Mouse (Mus musculus) spleen, adult 18-20 months (tissue): ENCODE results near the gene AI467606.

ENCODE experiments used
- DNase-seq, 2 experiments: peaks; one replicate each; pipeline ENCODE4 v3.0.0; 2022; ENCODE audit warnings: mixed read lengths in 2 of 2

AI467606 gene

DNA sequence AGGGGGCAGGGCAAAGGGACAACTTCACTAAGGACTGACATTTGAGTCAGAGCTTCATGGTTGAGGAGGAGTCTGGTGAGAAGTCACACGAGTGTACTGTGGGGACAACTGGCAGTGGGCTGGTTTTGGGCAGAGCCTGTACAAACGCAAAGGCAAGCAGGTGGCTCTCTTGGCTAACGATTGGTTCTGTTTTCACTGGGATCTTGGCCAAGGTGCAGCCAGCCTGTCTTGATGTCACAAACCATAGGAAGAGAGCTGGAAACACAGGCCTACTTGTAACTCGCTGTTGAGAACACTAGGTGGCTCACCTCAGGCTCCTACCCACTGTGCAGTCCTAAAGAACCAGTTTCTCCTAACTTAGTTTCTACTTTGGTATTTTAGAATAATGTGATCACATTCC is 38.5 kb downstream of the AI467606 start:
- no peak for DNase-seq

DNA sequence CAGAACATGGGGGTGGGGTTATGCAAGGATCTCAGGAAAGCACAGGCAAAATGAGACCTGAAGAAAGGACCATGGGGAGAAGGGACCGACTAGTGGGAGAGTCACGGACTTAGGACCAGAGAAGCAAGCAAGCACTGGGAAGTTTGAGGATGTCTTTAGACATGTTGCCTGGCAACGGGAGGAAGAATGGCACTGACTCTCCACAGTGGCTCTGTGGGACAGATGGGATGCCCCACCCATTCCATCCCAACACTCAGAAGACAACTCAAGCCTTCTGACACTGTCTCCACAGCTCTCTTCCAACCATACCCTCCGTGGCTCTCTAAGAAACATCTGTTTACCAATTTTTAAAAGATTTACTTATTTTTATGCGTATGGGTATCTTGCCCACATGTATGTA is 42.0 kb downstream of the AI467606 start:
- DNase-seq, result no peak

DNA sequence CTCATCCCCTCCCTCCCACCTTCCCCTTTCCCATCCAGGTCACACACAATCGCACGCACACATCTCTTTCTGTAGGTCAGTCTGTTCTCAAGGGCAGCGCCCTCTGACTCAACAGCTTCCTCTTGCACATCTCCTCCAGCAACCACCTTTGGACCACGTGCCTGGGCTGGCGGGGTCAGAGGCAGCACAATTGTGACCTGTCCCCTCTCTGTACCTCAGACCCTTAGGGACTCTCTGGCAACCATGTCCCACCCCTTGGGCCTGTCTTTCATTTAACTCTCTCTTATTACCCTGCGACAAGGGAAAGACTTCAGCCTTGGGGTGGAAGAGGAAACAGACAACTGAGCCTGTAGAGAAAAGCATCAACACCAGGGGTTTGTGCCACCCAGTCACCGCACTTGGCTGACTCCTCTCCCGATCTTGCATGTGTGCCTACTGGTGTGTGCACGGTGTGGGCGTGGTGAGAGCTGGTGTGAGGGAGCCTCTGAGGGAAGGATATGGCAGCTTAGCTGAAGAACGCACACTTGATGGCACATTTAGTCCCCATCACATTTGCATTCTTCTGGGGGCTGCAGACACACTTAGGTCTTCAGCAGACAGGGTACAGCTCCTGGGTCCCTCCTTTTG is 43.8 kb downstream of the AI467606 start:
- peak; percentile 58 to 65 for DNase-seq

DNA sequence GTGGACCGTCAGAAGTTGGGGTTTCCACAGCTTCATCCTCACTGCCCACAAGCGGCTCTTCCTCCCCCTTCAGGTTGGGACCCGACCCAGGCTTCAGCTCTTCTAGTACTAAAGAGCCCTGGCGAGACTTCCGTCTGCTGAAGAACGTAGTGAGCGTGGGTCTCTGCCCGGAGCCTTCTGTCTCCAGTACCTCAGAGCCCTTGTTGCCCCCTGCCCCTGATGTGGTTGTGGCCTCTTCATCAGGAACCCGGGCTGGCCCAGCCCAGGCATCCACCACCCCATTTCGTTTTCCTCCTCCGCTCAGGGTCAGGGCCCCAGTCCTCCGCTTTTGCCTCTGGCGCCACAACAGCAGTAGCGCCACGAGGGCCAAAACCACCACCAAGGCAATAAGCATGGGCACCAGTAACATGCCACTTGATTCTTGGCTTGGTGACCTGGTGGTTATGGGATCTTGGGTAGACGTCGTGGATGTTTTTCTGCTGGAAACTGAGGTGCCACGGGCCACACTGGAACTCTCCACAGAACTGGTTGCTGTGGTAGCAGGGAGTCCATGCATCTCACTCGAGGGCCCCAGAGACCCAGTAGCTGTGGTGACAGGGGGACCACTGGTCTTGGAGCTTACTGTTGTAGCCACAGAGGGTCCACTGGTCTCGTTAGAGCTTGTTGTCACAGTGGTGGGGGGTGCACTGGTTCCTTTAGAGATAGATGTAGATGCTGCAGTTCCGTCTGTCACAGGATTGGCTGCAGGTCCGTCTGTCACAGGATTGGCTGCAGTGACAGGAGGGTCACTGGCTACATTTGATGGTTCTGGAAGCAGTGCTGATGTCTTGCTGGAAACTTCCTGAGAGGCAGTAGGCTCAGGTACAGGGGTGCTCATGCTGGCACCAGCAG is 45.3 kb downstream of the AI467606 start:
- DNase-seq, result peak in 1 of 2 experiments; percentile 36

DNA sequence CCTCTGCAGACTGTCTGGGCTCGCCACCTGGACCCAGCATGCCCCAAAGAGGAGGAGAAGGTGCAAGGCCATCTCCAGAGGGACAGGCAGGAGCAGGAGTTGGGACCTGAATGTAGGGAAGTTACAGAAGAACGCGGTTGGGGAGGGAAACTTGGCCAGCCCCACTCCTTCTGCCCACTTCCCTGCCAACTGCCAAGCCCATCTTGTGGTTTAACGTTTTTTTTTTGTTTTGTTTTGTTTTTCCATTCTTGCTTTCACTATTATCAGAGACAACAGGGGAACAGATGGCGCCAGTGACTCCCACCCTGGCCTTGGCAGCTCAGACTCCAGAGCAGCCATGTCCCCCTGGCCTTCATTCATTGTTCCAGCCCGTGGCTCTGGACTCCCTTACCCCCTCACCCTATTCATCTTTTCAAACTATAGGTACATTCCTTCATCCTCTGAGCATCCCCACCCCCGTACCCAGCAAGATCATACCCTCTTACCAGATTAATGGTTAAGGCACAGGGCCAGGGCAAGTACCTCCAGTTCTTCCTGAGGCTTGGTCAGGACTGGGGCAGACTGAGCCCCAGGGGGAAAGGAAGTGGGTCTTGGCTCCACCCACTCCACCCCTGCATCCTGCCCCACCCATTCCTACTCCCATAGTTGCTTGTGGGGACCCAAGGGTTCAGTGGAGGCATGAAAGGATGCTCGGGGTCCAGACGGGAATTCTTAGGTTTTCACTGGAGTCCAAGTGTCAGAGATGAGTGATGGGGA is 46.3 kb downstream of the AI467606 start, which contains the start of gene Spn:
TSS of gene Spn (minus strand) at position 562 of the 756 bp plus-strand sequence.
- peak; percentile 42 to 44 for DNase-seq

DNA sequence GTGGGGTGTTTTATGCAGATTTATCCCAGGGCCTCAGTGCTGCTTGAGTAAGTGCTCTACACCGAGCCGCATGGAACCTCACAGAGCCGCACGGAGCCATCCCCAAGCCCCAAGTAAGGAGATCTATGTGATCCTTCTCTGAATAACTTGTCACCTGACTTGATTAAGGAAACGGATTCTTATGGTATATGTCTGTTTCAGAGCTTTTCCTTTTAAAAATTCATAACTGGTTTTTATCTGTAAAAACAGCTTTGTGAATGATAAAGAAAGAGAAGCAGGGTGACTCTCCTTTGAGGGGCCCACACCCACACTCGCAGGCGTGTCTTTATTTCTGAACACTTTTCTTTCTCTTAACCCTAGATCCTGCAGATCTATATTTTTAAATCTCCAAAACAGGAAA is 47.9 kb downstream of the AI467606 start:
- DNase-seq, result no peak

DNA sequence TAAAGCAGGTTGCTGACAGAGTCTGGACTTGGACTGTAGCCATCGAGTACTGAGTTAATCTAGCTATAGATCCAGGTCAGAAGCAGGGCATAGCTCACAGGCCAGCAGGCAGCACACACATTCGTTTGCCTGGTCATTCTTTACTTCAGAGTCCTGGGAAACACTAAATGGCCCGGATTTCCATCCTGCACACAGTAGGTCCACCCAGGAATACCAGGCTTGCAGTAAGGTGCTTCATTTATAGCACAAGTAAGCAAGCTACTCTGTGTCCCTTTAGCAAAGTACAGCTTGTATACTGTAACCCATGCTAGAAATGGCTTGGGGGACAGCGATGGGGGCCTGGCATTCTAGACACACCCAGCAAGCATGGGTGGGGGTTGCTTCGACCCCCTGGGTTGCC is 48.4 kb downstream of the AI467606 start:
- no peak for DNase-seq

DNA sequence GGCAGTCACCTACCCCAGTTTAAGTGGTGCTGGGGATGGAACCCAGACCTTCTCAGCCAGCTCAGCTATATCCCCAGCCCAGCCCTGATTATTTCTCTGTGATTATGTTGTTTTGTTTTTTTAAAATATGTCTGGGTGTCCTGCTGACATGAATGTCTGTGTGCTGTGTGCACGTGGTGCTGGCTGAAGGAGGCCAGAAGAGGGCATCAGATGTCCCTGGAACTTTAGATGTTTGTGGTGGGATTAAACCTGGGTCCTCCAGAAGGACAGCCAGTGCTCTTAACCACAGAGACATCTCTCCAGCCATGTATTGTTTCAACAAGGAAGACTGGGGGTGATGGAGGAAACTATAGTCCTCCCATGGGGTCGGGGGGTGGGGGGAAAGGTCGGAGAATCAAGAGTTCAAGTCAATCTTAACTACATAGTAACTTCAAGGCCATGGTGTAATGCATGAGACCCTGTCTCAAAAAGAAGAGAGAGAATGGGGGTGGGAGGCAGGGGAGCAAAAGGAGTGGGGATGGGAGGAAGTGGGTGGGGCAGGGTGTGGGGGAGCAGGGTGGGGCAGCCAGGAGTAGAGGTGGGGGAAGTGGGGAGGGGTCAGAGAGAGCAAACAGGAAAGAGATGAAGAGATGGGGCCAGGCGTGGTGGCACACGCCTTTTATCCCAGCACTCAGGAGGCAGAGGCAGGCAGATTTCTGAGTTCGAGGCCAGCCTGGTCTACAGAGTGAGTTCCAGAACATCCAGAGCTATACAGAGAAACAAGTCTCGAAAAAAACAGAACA is 49.7 kb downstream of the AI467606 start:
- no peak for DNase-seq

DNA sequence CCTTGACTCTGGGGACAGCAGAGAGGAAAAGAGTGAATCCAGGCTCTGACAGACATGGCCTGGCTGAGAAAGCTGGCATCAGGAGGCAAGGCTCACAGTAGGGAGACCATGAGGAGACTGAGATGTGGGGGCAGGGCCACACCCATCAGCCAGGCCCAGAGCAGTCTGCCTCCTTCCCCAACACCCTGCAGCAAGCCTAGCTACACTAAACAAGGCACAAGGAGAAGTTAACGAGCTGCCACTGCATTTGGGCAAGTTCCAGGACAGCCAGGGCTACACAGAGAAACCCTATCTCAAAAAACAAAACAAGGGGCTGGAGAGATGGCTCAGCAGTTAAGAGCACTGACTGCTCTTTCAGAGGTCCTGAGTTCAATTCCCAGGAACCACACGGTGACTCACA is 51.1 kb downstream of the AI467606 start:
- DNase-seq, result no peak

DNA sequence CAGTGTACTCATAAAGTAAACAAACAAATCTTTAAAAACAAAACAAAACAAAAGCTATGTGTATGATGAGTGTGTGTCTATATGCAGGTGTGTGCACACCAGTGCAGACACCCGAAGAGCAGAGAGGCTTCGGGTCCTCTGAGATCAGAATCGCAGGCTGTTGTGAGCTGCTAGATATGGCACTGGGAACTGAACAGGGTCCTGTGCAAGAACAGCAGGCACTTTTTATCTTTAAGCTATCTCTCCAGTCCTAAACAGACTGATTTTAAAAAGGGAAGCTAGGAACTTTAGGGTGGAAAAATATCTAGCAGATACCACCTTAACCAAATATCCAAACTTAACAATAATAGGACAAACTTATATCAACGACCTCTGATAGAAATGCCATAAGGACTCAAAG is 51.5 kb downstream of the AI467606 start:
- DNase-seq, result no peak
